Mouse (Mus musculus): ENCODE measurements around the gene Ccnyl1. TPM values are rescaled to one million over a fixed set of nuclear protein-coding genes. Genes with fewer than 3 reads are reported as not detected.

Gene Ccnyl1
- polyA plus RNA-seq, 1 experiment from 2014 or later, result 8.4 TPM

DNA sequence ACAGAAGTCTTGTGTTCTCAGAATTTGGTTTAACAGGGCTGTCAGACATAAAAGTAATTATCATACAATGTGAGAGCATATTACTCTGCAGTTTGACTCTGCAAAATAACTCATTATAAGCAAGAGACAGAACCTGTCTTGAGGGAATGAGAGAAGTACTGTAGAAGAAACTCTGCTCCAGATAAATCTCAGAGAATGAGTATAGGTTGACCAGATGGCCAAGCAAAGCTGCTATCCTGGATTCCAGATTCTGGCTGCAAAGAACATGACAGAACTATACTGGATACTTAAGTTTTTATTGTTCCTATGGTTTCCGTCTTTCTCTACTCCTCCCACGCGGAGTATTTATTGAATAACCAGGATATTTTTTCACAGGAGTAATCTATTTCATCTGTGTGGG lies 7.2 kb upstream of the Ccnyl1 start:
- no peaks in the 10 kb centered on the region for H3K36me3 ChIP-seq (ENCODE audit: insufficient read depth)
- no peak for DNase-seq
- no peak for TF ChIP-seq CTCF (IDR thresholded peaks at IDR 0.05; ENCODE audit: low read depth)
- H3K4me3 ChIP-seq (ENCODE audit: low read depth, low read length), result no peak overlapping the region
- no peak for ATAC-seq (ENCODE audit: insufficient read depth)
- no peak overlapping the region for H3K9ac ChIP-seq
- H3K4me2 ChIP-seq, result no peak overlapping the region
- H3K4me1 ChIP-seq (ENCODE audit: insufficient read depth), result no peaks in the 10 kb centered on the region
- H3K27me3 ChIP-seq (ENCODE audit: insufficient read depth, low read length), result no peaks in the 10 kb centered on the region
- no peak overlapping the region for H3K27ac ChIP-seq (ENCODE audit: low read depth)
- WGBS, result 89% methylated on average over 3 of the region's 3 CpGs
- no peaks in the 10 kb centered on the region for H3K9me3 ChIP-seq (ENCODE audit: low read depth, low read length)

DNA sequence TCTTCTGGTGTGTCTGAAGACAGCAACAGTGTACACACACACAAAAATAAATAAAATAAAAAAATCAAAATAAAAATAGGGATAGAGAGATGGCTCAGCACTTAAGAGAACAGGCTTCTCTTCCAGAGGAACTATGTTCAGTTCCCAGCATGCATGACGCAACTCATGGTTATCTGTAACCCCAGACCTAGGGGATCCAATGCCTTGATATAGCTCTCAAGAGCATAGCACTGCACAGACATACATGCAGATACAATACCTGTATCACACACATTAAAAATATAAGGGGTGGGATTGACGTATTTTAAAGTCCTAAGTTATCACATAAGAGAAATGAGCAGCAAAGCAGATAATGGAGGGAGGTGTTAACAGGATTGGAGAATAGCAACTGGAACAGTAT lies 5.8 kb upstream of the Ccnyl1 start:
- Histone ChIP-seq H3K9ac (no peak overlapping the region), H3K4me1 (ENCODE audit: insufficient read depth) (no peaks in the 10 kb centered on the region), H3K4me3 (ENCODE audit: low read depth, low read length) (no peak overlapping the region), H3K36me3 (ENCODE audit: insufficient read depth) (no peaks in the 10 kb centered on the region), H3K9me3 (ENCODE audit: low read depth, low read length) (no peaks in the 10 kb centered on the region), H3K27ac (ENCODE audit: low read depth) (no peak overlapping the region), H3K27me3 (ENCODE audit: insufficient read depth, low read length) (no peaks in the 10 kb centered on the region), H3K4me2 (no peak overlapping the region)
- no peak for TF ChIP-seq CTCF (IDR thresholded peaks at IDR 0.05; ENCODE audit: low read depth)
- WGBS, result 83% methylated on average over 2 of the region's 2 CpGs
- DNase-seq, result no peak
- ATAC-seq (ENCODE audit: insufficient read depth), result no peak

DNA sequence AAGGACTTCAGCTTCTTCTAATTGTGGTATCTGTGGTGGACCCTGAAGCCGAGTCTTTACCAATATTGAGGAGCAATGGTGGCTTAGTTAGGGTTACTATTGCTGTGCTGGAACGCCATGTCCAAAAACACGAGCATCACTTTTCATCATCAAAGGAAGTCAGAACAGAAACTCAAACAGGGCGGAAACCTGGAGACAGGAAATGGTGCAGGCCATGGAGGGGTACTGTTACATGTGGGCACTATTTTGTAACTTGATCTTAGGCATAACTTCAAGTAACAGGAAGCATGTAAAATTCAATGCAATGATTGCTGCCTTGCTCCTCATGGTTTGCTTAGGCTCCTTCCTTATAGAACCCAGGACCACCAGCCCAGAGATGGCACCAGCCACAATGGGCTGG lies 2.2 kb upstream of the Ccnyl1 start:
- WGBS, result 81% methylated on average over 4 of the region's 4 CpGs
- ATAC-seq (ENCODE audit: insufficient read depth), result no peak
- DNase-seq, result no peak
- no peak overlapping the region for H3K27ac ChIP-seq (ENCODE audit: low read depth)
- no peak overlapping the region for H3K9ac ChIP-seq
- no peaks in the 10 kb centered on the region for H3K9me3 ChIP-seq (ENCODE audit: low read depth, low read length)
- H3K27me3 ChIP-seq (ENCODE audit: insufficient read depth, low read length), result no peaks in the 10 kb centered on the region
- TF ChIP-seq CTCF (IDR thresholded peaks at IDR 0.05; ENCODE audit: low read depth), result no peak
- no peaks in the 10 kb centered on the region for H3K36me3 ChIP-seq (ENCODE audit: insufficient read depth)
- no peak overlapping the region for H3K4me3 ChIP-seq (ENCODE audit: low read depth, low read length)
- no peak overlapping the region for H3K4me2 ChIP-seq
- H3K4me1 ChIP-seq (ENCODE audit: insufficient read depth), result no peaks in the 10 kb centered on the region; the same call in 1 of the 2 replicates

GRCm38 (mm10) chr1:64689561-64690212 lies 568 bp upstream of the Ccnyl1 start:
- no peak for ATAC-seq (ENCODE audit: insufficient read depth)
- Histone ChIP-seq H3K4me3 (ENCODE audit: low read depth, low read length) (peak overlapping the region; percentile 88), H3K9me3 (ENCODE audit: low read depth, low read length) (no peaks in the 10 kb centered on the region), H3K27me3 (ENCODE audit: insufficient read depth, low read length) (no peaks in the 10 kb centered on the region), H3K4me2 (peak overlapping the region; percentile 90), H3K9ac (peak overlapping the region; percentile 62), H3K36me3 (ENCODE audit: insufficient read depth) (no peaks in the 10 kb centered on the region), H3K27ac (ENCODE audit: low read depth) (peak overlapping the region; percentile 72; the same call in 1 of the 2 replicates), H3K4me1 (ENCODE audit: insufficient read depth) (no peaks in the 10 kb centered on the region; the same call in 1 of the 2 replicates)
- no peak for TF ChIP-seq CTCF (IDR thresholded peaks at IDR 0.05; ENCODE audit: low read depth)
- WGBS, result 20% methylated on average over 9 of the region's 9 CpGs
- DNase-seq, result no peak

DNA sequence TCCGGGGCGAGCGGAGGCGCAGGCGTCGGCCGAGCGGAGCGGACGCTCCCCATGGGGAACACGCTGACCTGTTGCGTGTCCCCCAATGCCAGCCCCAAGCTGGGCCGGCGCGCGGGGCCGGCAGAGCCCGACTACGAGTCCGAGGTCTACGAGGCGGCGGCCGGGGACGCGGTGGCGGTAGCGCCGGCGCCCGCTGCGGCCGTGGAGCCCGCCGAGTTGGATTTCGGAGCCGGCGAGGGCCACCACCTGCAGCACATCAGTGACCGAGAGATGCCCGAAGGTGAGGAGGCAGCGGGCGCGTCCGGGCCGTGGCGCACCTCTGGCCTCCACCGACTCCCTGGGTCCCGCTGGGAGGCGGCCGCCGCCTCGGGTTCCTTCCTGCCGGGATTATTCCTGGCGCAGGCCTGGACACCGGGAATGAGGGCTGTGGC lies 881 bp downstream of the Ccnyl1 start:
- Histone ChIP-seq H3K4me1 (ENCODE audit: insufficient read depth) (no peaks in the 10 kb centered on the region; the same call in 1 of the 2 replicates), H3K4me2 (peak overlapping the region; percentile 87), H3K36me3 (ENCODE audit: insufficient read depth) (no peaks in the 10 kb centered on the region), H3K27ac (ENCODE audit: low read depth) (peak overlapping the region; percentile 73; the same call in 1 of the 2 replicates), H3K27me3 (ENCODE audit: insufficient read depth, low read length) (no peaks in the 10 kb centered on the region), H3K4me3 (ENCODE audit: low read depth, low read length) (peak overlapping the region; percentile 88), H3K9ac (peak overlapping the region; percentile 76), H3K9me3 (ENCODE audit: low read depth, low read length) (no peaks in the 10 kb centered on the region)
- TF ChIP-seq CTCF (IDR thresholded peaks at IDR 0.05; ENCODE audit: low read depth), result no peak
- ATAC-seq (ENCODE audit: insufficient read depth) (no peak; the same call in 1 of the 2 replicates), DNase-seq (peak; percentile 48)
- WGBS, result under 1% methylated on average over 48 of the region's 55 CpGs

- H3K27me3 ChIP-seq (ENCODE audit: insufficient read depth, low read length), result no peaks in the 10 kb centered on the region
- DNase-seq, result peak; percentile 5
- 0 out of 2 replicates have a peak overlapping the region, but pooled peaks have one; percentile 73 for H3K27ac ChIP-seq (ENCODE audit: low read depth)
- peak overlapping the region; percentile 87 for H3K4me2 ChIP-seq
- H3K9me3 ChIP-seq (ENCODE audit: low read depth, low read length), result no peaks in the 10 kb centered on the region
- H3K4me1 ChIP-seq (ENCODE audit: insufficient read depth), result no peaks in the 10 kb centered on the region; the same call in 1 of the 2 replicates
- H3K4me3 ChIP-seq (ENCODE audit: low read depth, low read length), result peak overlapping the region; percentile 88
- ATAC-seq (ENCODE audit: insufficient read depth), result no peak
- no peak for TF ChIP-seq CTCF (IDR thresholded peaks at IDR 0.05; ENCODE audit: low read depth)
- H3K9ac ChIP-seq, result peak overlapping the region; percentile 76
- 3% methylated on average over 9 of the region's 9 CpGs for WGBS
- H3K36me3 ChIP-seq (ENCODE audit: insufficient read depth), result no peaks in the 10 kb centered on the region
Observed at GRCm38 (mm10) chr1:64691581-64691980, 1.3 kb downstream of the Ccnyl1 start.

- no peak overlapping the region for H3K4me3 ChIP-seq (ENCODE audit: low read depth, low read length)
- no peak overlapping the region for H3K4me2 ChIP-seq
- no peak for ATAC-seq (ENCODE audit: insufficient read depth)
- WGBS, result 87% methylated on average over 3 of the region's 3 CpGs
- no peak for TF ChIP-seq CTCF (IDR thresholded peaks at IDR 0.05; ENCODE audit: low read depth)
- DNase-seq, result no peak
- H3K36me3 ChIP-seq (ENCODE audit: insufficient read depth), result no peaks in the 10 kb centered on the region
- no peaks in the 10 kb centered on the region for H3K9me3 ChIP-seq (ENCODE audit: low read depth, low read length)
- no peaks in the 10 kb centered on the region for H3K27me3 ChIP-seq (ENCODE audit: insufficient read depth, low read length)
- no peak overlapping the region for H3K9ac ChIP-seq
- no peak overlapping the region for H3K27ac ChIP-seq (ENCODE audit: low read depth)
- H3K4me1 ChIP-seq (ENCODE audit: insufficient read depth), result no peaks in the 10 kb centered on the region; the same call in 1 of the 2 replicates
Observed at GRCm38 (mm10) chr1:64695156-64695555, 4.9 kb downstream of the Ccnyl1 start.
